Mouse (Mus musculus) forebrain, postnatal 0 days (tissue): ENCODE measurements around the gene Gm49510. TPM values are rescaled to one million over a fixed set of nuclear protein-coding genes. Genes with fewer than 3 reads are reported as not detected.

Experiments used
- ATAC-seq: fragments of 200-750 bp; cut with Nextera tagmentation; 2 replicates; pipeline ENCODE4 v1.8.0; 2017; ENCODE audit warnings: mild to moderate bottlenecking, moderate library complexity
- DNase-seq: peaks from one replicate; pipeline ENCODE4 v3.0.0-alpha.2; 2015
- H3K27ac ChIP-seq: fragments of 300-500 bp; sonication (generic); 2 replicates; pipeline ENCODE4 v1.5.1; 2014; ENCODE audit warnings: low read depth, mild to moderate bottlenecking, antibody characterized with exemption, low read length, moderate library complexity, mixed read lengths
- H3K27me3 ChIP-seq: fragments of 300-500 bp; sonication (generic); 2 replicates; pipeline ENCODE4 v1.6.1; 2014; ENCODE audit warnings: mild to moderate bottlenecking, low read length, mixed read lengths; ENCODE audit not compliant: insufficient read depth
- H3K36me3 ChIP-seq: fragments of 300-500 bp; sonication (generic); 2 replicates; pipeline ENCODE4 v1.6.1; 2014; ENCODE audit warnings: mild to moderate bottlenecking, moderate library complexity; ENCODE audit not compliant: insufficient read depth
- H3K4me1 ChIP-seq: fragments of 300-500 bp; sonication (generic); 2 replicates; pipeline ENCODE4 v1.6.1; 2014; ENCODE audit warnings: antibody characterized with exemption; ENCODE audit not compliant: insufficient read depth
- H3K4me2 ChIP-seq: fragments of 300-500 bp; sonication (generic); 2 replicates; pipeline ENCODE4 v1.6.1; 2014; ENCODE audit warnings: low read depth, mild to moderate bottlenecking, moderate library complexity
- H3K4me3 ChIP-seq: fragments of 300-500 bp; sonication (generic); 2 replicates; pipeline ENCODE4 v1.5.1; 2014; ENCODE audit warnings: low read depth, low read length, mixed read lengths
- H3K9ac ChIP-seq: fragments of 300-500 bp; sonication (generic); 2 replicates; pipeline ENCODE4 v1.6.1; 2014; ENCODE audit warnings: mild to moderate bottlenecking
- H3K9me3 ChIP-seq: fragments of 300-500 bp; sonication (generic); 2 replicates; pipeline ENCODE4 v1.6.1; 2016; ENCODE audit warnings: low read length
- CTCF ChIP-seq: sonication (generic); IDR thresholded peaks from 2 replicates; pipeline ENCODE4 v1.5.1; 2016; ENCODE audit warnings: antibody characterized with exemption, control low read depth, low read depth
- WGBS: fragments of 180-500 bp; shearing (Covaris S2); extraction: QIAGEN DNeasy Blood & Tissue Kit; methylation state at CpG from one replicate; pipeline ENCODE4 v1.1.7; 2014; 5-methylcytosine and 5-hydroxymethylcytosine counted together
- polyA plus RNA-seq: library from polyadenylated mRNA; unstranded; fragments of >200 nt; fragmentation: Nextera tagmentation; extraction: Ambion mirVana; gene quantifications from 2 replicates; pipeline ENCODE4 v1.2.1, GENCODE M21; 2015
- total RNA-seq: library from RNA; depleted of rRNA; stranded (reverse); fragments of >200 nt; gene quantifications from 2 replicates; pipeline ENCODE4 v1.2.3, GENCODE M21; 2014

Gene Gm49510
- total and polyA plus RNA-seq, 2 experiments from 2014 or later, result not detected

DNA sequence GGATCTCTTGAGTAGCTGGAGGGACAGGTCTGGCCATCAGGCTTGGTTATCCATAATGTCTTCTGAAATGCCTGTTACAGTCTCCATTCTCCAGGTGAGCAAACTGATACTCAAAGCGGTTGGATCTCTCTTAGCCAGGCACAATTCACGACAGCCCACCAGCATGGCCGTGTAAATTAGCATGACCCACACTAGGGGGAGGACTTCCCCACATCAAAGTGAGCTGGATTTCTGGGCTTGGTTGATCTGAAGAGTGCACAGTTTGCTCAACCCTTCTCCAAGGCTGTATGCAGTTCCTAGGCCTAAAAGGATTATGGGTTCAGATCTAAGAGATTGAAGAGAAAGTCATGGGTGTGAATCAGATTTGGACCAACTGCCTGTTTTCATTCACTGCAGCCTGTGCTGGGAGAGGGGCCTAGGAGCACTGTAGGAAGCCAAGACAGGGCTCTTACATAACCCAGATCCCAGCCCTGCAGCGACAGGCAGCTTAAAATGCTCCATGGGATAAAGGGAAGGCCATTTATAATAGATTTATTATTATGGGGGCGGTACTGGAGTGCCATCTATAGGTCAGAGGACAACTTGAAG lies 27.4 kb upstream of the Gm49510 start:
- no peak for ATAC-seq
- H3K36me3 ChIP-seq, result no peaks in the 10 kb centered on the region
- H3K4me2 ChIP-seq, result no peak overlapping the region
- H3K9me3 ChIP-seq, result no peaks in the 10 kb centered on the region
- no peaks in the 10 kb centered on the region for H3K27me3 ChIP-seq
- no peak for TF ChIP-seq CTCF
- 56% methylated on average over 5 of the region's 5 CpGs for WGBS
- no peak for DNase-seq
- no peak overlapping the region for H3K27ac ChIP-seq
- H3K4me3 ChIP-seq, result no peak overlapping the region
- H3K4me1 ChIP-seq, result no peaks in the 10 kb centered on the region
- no peak overlapping the region for H3K9ac ChIP-seq

DNA sequence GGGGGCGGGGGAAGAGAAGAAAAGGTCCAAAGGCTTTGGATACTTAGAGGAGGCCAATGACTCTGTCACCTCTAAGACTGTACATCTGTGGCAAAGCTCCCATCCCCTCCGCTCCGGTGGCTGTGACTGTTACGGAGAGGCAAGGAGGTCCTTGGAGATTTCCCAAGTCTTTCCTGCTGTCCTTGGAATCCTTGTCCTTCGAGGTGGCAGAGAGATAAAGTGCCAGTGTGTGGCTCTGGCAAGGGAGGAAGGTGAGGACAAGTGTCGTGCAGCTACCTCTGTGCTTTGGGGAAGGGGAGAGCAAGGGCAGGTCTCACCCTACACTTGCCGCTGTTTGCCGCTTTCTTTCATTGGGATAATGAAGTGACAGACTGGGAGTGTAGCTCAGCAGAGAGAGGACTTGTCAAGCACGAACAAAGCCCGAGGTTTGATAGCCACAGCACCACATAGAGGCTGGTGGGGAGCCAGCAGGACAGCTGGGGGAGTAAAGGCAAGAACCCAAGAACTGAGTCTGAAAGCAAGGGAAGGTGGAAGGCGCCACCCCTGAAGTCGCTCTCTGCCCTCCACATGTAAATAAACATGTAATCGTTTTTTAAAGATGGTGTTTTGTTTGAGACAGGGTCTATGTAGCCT lies 25.5 kb upstream of the Gm49510 start:
- Histone ChIP-seq H3K27me3 (no peaks in the 10 kb centered on the region), H3K36me3 (no peaks in the 10 kb centered on the region), H3K4me2 (0 out of 2 replicates have a peak overlapping the region, but pooled peaks have one; percentile 5), H3K4me3 (no peak overlapping the region), H3K9me3 (no peaks in the 10 kb centered on the region), H3K4me1 (peaks cover 7% of the 10 kb centered on the region), H3K27ac (peak overlapping the region; percentile 70), H3K9ac (0 out of 2 replicates have a peak overlapping the region, but pooled peaks have one; percentile 10)
- peak; percentile 31 for TF ChIP-seq CTCF
- peak; percentile 69 for DNase-seq
- WGBS, result 34% methylated on average over 13 of the region's 13 CpGs
- ATAC-seq, result no peak

DNA sequence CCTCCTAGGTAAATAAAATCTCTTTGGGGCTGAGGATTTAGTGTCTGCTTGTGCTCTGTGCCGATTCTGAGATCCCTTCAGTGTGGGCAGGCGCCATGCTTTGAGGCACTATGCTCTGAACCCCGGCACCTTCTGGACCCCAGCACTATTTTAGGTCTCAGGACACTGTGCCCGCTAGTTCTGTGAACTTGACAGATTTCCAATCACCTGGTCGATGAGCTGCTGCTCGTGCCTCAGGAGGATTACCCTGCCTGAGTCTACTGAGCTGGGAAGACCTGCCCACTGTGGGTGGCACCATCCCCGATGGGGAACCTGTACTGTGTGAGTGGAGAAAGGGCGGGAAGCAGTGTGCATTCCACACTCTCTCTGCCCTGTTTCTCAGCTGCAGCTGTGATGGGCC lies 24.5 kb upstream of the Gm49510 start:
- Histone ChIP-seq H3K36me3 (0 out of 2 replicates have a peak, but pooled peaks cover under 1% of the 10 kb centered on the region), H3K4me3 (no peak overlapping the region), H3K27me3 (no peaks in the 10 kb centered on the region), H3K9ac (no peak overlapping the region), H3K4me2 (no peak overlapping the region), H3K4me1 (peaks cover 7% of the 10 kb centered on the region), H3K9me3 (no peaks in the 10 kb centered on the region), H3K27ac (no peak overlapping the region)
- WGBS, result 75% methylated on average over 8 of the region's 8 CpGs
- DNase-seq (no peak), ATAC-seq (no peak)
- no peak for TF ChIP-seq CTCF

DNA sequence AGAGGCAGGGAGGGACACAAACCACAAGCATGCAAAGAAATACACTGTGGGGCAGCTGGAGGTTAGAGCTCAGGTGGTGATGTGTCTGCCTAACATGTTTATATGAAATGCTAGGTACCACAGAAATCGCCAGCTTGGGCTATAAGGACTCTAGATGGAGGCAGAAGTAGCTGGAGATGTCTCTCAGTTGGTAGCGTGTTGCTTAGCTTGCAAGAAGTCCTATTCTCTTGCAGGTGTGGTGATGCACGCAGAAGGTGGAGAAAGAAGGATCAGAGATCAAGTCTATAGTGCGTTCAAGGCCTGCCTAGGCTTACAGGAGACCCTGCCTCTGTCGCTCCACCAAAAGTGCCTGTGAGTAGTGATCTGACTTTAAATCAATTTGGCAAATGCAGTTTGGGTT lies 23.9 kb upstream of the Gm49510 start:
- 76% methylated on average over 5 of the region's 5 CpGs for WGBS

DNA sequence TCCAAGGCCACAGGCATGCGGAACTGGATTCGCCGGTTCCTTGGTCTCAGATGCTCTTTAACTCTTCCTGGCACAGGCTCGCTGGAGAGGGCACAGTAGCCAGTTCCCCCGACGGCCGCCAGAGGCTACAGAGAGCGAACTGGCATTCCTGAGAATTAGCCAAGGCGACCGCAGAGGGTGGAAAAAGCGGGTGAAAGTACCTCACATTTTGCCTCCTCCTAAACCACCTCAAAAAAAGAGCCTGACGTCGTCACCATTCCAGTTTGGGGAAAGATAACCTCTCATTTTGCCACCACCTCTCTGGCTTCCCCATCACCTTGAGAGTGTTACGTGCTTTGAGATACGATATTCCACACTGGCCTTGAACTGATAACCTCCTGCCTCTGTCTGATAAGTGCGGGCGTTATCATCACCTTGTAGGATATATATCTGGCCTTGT lies 23.2 kb upstream of the Gm49510 start:
- Histone ChIP-seq H3K27me3 (no peaks in the 10 kb centered on the region), H3K9me3 (no peaks in the 10 kb centered on the region), H3K27ac (peak overlapping the region; percentile 99), H3K4me1 (peaks cover 7% of the 10 kb centered on the region), H3K4me2 (peak overlapping the region; percentile 86), H3K36me3 (peaks cover 13% of the 10 kb centered on the region; the same call in 1 of the 2 replicates), H3K9ac (peak overlapping the region; percentile 87), H3K4me3 (peak overlapping the region; percentile 82)
- peak; percentile 78 for TF ChIP-seq CTCF
- DNase-seq (peak; percentile 89), ATAC-seq (peak; percentile 36)
- 4% methylated on average over 17 of the region's 17 CpGs for WGBS

More for the DNA sequence above, 23.9 kb upstream of the Gm49510 start:
- Histone ChIP-seq H3K4me2 (no peak overlapping the region), H3K27ac (peak overlapping the region; percentile 99; the same call in 1 of the 2 replicates), H3K27me3 (no peaks in the 10 kb centered on the region), H3K9me3 (no peaks in the 10 kb centered on the region), H3K4me1 (peaks cover 7% of the 10 kb centered on the region), H3K36me3 (peaks cover 6% of the 10 kb centered on the region; the same call in 1 of the 2 replicates), H3K9ac (no peak overlapping the region), H3K4me3 (no peak overlapping the region)
- no peak for TF ChIP-seq CTCF
- ATAC-seq (no peak), DNase-seq (no peak)

DNA sequence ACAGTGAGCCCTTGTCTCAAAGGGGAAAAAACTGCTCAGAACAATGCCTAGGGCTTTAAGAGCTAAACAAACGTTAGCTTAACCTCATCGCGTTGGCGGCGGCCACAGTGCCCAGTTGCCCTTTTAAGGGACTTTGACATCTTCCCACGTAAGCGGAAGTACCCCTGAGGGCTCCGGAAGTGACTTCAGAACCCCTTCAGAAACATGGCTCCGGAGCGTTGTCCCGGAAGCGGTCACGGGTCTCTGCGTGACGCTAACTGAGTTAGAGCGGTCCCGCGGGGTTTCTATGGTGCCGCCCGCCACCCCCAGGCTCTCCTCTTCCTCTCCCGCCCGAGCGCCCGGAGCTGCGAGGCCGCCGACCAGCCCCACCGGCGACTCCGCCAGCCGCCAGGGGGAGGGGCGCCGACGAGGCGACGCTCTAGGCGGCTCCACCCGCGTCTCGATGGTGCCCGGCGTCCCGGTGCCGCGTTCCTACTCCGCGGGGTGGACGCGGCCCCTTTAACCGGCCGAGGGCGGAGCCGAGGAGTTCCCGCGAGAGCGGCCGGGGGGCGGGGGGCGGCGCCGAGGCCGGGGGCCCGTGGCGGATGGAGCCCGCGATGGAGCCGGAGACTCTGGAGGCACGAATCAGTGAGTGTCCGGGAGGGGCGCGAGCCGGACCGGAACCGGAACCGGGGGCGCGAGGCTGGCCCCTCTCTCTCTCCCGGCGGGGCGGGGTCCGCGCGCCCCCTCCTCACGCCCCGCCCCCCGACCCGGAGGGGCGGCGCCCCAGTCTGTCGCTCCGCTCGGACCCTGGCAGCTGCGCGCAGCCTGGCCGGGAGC lies 22.3 kb upstream of the Gm49510 start, which contains the start of gene Gga1:
Gga1 (plus strand) TSS at position 200 of the 819 bp plus-strand sequence.
- peak within 1 kb of the TSS; percentile 82 for H3K4me3 ChIP-seq
- no peaks in the 10 kb centered on the region for H3K27me3 ChIP-seq
- DNase-seq, result peak; percentile 98
- peak within 1 kb of the TSS; percentile 87 for H3K9ac ChIP-seq
- ATAC-seq, result peak; percentile 94
- peak within 1 kb of the TSS; percentile 86 for H3K4me2 ChIP-seq
- peaks cover 22% of the 10 kb centered on the region; the same call in 1 of the 2 replicates for H3K36me3 ChIP-seq
- no peaks in the 10 kb centered on the region for H3K9me3 ChIP-seq
- WGBS, result 2% methylated on average over 60 of the region's 95 CpGs
- H3K4me1 ChIP-seq, result peaks cover 7% of the 10 kb centered on the region
- H3K27ac ChIP-seq, result peak within 1 kb of the TSS; percentile 99
- peak; percentile 43 for TF ChIP-seq CTCF
